Mouse (Mus musculus) forebrain, embryonic 15.5 days (tissue): Measurements from ENCODE around the gene Kndc1. TPM values are rescaled to one million over a fixed set of nuclear protein-coding genes. Genes with fewer than 3 reads are reported as not detected.

Experiments
- ATAC-seq: fragments of 200-750 bp; cut with Nextera tagmentation; replicated peaks from 2 replicates; pipeline ENCODE4 v1.8.0; 2017; ENCODE audit warnings: mild to moderate bottlenecking, moderate TSS enrichment, moderate library complexity
- H3K27ac ChIP-seq: fragments of 300-500 bp; sonication (generic); replicated peaks from 2 replicates; pipeline ENCODE4 v1.5.1; 2015; ENCODE audit warnings: mild to moderate bottlenecking, inconsistent platforms
- H3K27me3 ChIP-seq: fragments of 300-500 bp; sonication (generic); 2 replicates; pipeline ENCODE4 v1.6.1; 2015; ENCODE audit warnings: inconsistent platforms
- H3K36me3 ChIP-seq: fragments of 300-500 bp; sonication (generic); 2 replicates; pipeline ENCODE4 v1.6.1; 2015; ENCODE audit warnings: mild to moderate bottlenecking, inconsistent platforms
- H3K4me1 ChIP-seq: fragments of 300-500 bp; sonication (generic); 2 replicates; pipeline ENCODE4 v1.6.1; 2015; ENCODE audit warnings: inconsistent platforms
- H3K4me2 ChIP-seq: fragments of 300-500 bp; sonication (generic); replicated peaks from 2 replicates; pipeline ENCODE4 v1.6.1; 2015; ENCODE audit warnings: mild to moderate bottlenecking, inconsistent platforms
- H3K4me3 ChIP-seq: fragments of 300-500 bp; sonication (generic); 2 replicates; pipeline ENCODE4 v1.5.1; 2015; ENCODE audit warnings: mild to moderate bottlenecking, inconsistent platforms
- H3K9ac ChIP-seq: fragments of 300-500 bp; sonication (generic); replicated peaks from 2 replicates; pipeline ENCODE4 v1.6.1; 2015; ENCODE audit warnings: mild to moderate bottlenecking, inconsistent platforms
- H3K9me3 ChIP-seq: fragments of 300-500 bp; sonication (generic); 2 replicates; pipeline ENCODE4 v1.6.1; 2016; ENCODE audit warnings: inconsistent platforms
- WGBS: fragments of 180-500 bp; shearing (Covaris S2); methylation state at CpG from one replicate; pipeline ENCODE4 v1.1.7; 2015; ENCODE audit warnings: mixed read lengths; 5-methylcytosine and 5-hydroxymethylcytosine counted together
- polyA plus RNA-seq: library from polyadenylated mRNA; unstranded; fragments of >200 nt; fragmentation: Nextera tagmentation; extraction: Ambion mirVana; gene quantifications from 2 replicates; pipeline ENCODE4 v1.2.1, GENCODE M21; 2015

Gene Kndc1
- polyA plus RNA-seq, 1 experiment from 2014 or later: 5.1 TPM

GRCm38 (mm10) chr7:139878122-139878521 is 16.4 kb upstream of the Kndc1 start:
- Histone ChIP-seq H3K4me3 (no peak overlapping the region), H3K4me2 (no peak overlapping the region), H3K36me3 (no peaks in the 10 kb centered on the region), H3K4me1 (no peaks in the 10 kb centered on the region), H3K9me3 (no peaks in the 10 kb centered on the region), H3K9ac (no peak overlapping the region), H3K27me3 (no peaks in the 10 kb centered on the region), H3K27ac (no peak overlapping the region)
- ATAC-seq: no peak
- 75% methylated on average over 5 of the region's 5 CpGs for WGBS

GRCm38 (mm10) chr7:139878621-139879020 is 15.9 kb upstream of the Kndc1 start:
- no peaks in the 10 kb centered on the region for H3K4me1 ChIP-seq
- H3K36me3 ChIP-seq: no peaks in the 10 kb centered on the region
- H3K27me3 ChIP-seq: no peaks in the 10 kb centered on the region
- whole genome bisulfite sequencing: 72% methylated on average over 6 of the region's 6 CpGs
- H3K4me3 ChIP-seq: no peak overlapping the region
- no peaks in the 10 kb centered on the region for H3K9me3 ChIP-seq
- no peak overlapping the region for H3K27ac ChIP-seq
- H3K9ac ChIP-seq: no peak overlapping the region
- no peak for ATAC-seq
- no peak overlapping the region for H3K4me2 ChIP-seq

- Histone ChIP-seq H3K4me1 (no peaks in the 10 kb centered on the region), H3K4me2 (no peak overlapping the region), H3K9ac (no peak overlapping the region), H3K27ac (no peak overlapping the region), H3K27me3 (no peaks in the 10 kb centered on the region), H3K36me3 (no peaks in the 10 kb centered on the region), H3K4me3 (no peak overlapping the region), H3K9me3 (no peaks in the 10 kb centered on the region)
- no peak for ATAC-seq
- 84% methylated on average over 4 of the region's 4 CpGs for WGBS
Observed at GRCm38 (mm10) chr7:139883545-139883944, 11.0 kb upstream of the Kndc1 start.

GRCm38 (mm10) chr7:139891779-139892178 is 2.7 kb upstream of the Kndc1 start:
- Histone ChIP-seq H3K4me2 (no peak overlapping the region), H3K9me3 (no peaks in the 10 kb centered on the region), H3K27me3 (peaks cover 25% of the 10 kb centered on the region), H3K4me3 (no peak overlapping the region), H3K9ac (no peak overlapping the region), H3K36me3 (no peaks in the 10 kb centered on the region), H3K27ac (no peak overlapping the region), H3K4me1 (peaks cover 14% of the 10 kb centered on the region)
- 58% methylated on average over 5 of the region's 5 CpGs for WGBS
- no peak for ATAC-seq

- no peaks in the 10 kb centered on the region for H3K36me3 ChIP-seq
- H3K4me2 ChIP-seq: no peak overlapping the region
- H3K27me3 ChIP-seq: peaks cover 25% of the 10 kb centered on the region
- H3K4me1 ChIP-seq: peaks cover 27% of the 10 kb centered on the region
- H3K27ac ChIP-seq: no peak overlapping the region
- no peaks in the 10 kb centered on the region for H3K9me3 ChIP-seq
- 82% methylated on average over 7 of the region's 7 CpGs for WGBS
- no peak for ATAC-seq
- no peak overlapping the region for H3K4me3 ChIP-seq
- no peak overlapping the region for H3K9ac ChIP-seq
Observed at GRCm38 (mm10) chr7:139896271-139896670, 1.8 kb downstream of the Kndc1 start.

- Histone ChIP-seq H3K4me2 (no peak overlapping the region), H3K4me3 (no peak overlapping the region), H3K9ac (no peak overlapping the region), H3K4me1 (peaks cover 27% of the 10 kb centered on the region), H3K9me3 (no peaks in the 10 kb centered on the region), H3K27me3 (peaks cover 25% of the 10 kb centered on the region), H3K27ac (no peak overlapping the region), H3K36me3 (no peaks in the 10 kb centered on the region)
- no peak for ATAC-seq
- 80% methylated on average over 7 of the region's 7 CpGs for WGBS
Observed at GRCm38 (mm10) chr7:139896796-139897195, 2.3 kb downstream of the Kndc1 start.

GRCm38 (mm10) chr7:139898606-139899005 is 4.1 kb downstream of the Kndc1 start:
- Histone ChIP-seq H3K4me1 (peaks cover 27% of the 10 kb centered on the region), H3K36me3 (no peaks in the 10 kb centered on the region), H3K4me2 (no peak overlapping the region), H3K4me3 (no peak overlapping the region), H3K9me3 (no peaks in the 10 kb centered on the region), H3K9ac (no peak overlapping the region), H3K27ac (no peak overlapping the region), H3K27me3 (peaks cover 18% of the 10 kb centered on the region)
- no peak for ATAC-seq
- WGBS: 68% methylated on average over 2 of the region's 2 CpGs

- peaks cover 24% of the 10 kb centered on the region for H3K4me1 ChIP-seq
- H3K9me3 ChIP-seq: no peaks in the 10 kb centered on the region
- no peaks in the 10 kb centered on the region for H3K36me3 ChIP-seq
- H3K27me3 ChIP-seq: peaks cover 10% of the 10 kb centered on the region
- no peak overlapping the region for H3K4me2 ChIP-seq
- H3K27ac ChIP-seq: no peak overlapping the region
- no peak for ATAC-seq
- no peak overlapping the region for H3K9ac ChIP-seq
- WGBS: 80% methylated on average over 7 of the region's 7 CpGs
- H3K4me3 ChIP-seq: no peak overlapping the region
Observed at GRCm38 (mm10) chr7:139899505-139899904, 5.0 kb downstream of the Kndc1 start.

GRCm38 (mm10) chr7:139900456-139900855 is 6.0 kb downstream of the Kndc1 start:
- no peak overlapping the region for H3K9ac ChIP-seq
- H3K27me3 ChIP-seq: peaks cover 7% of the 10 kb centered on the region; the same call in 1 of the 2 replicates
- no peak for ATAC-seq
- H3K36me3 ChIP-seq: no peaks in the 10 kb centered on the region
- no peak overlapping the region for H3K27ac ChIP-seq
- H3K4me2 ChIP-seq: no peak overlapping the region
- no peak overlapping the region for H3K4me3 ChIP-seq
- 95% methylated on average over 7 of the region's 7 CpGs for WGBS
- H3K9me3 ChIP-seq: no peaks in the 10 kb centered on the region
- peaks cover 15% of the 10 kb centered on the region; the same call in 1 of the 2 replicates for H3K4me1 ChIP-seq

- Histone ChIP-seq H3K36me3 (no peaks in the 10 kb centered on the region), H3K27ac (no peak overlapping the region), H3K4me2 (no peak overlapping the region), H3K27me3 (peaks cover 4% of the 10 kb centered on the region; the same call in 1 of the 2 replicates), H3K9ac (no peak overlapping the region), H3K4me3 (no peak overlapping the region), H3K9me3 (no peaks in the 10 kb centered on the region), H3K4me1 (peaks cover 13% of the 10 kb centered on the region; the same call in 1 of the 2 replicates)
- 89% methylated on average over 6 of the region's 6 CpGs for WGBS
- ATAC-seq: no peak
Observed at GRCm38 (mm10) chr7:139900896-139901295, 6.4 kb downstream of the Kndc1 start.

- ATAC-seq: no peak
- Histone ChIP-seq H3K4me1 (peaks cover 13% of the 10 kb centered on the region; the same call in 1 of the 2 replicates), H3K4me2 (no peak overlapping the region), H3K9me3 (no peaks in the 10 kb centered on the region), H3K4me3 (no peak overlapping the region), H3K27ac (no peak overlapping the region), H3K27me3 (no peaks in the 10 kb centered on the region), H3K36me3 (no peaks in the 10 kb centered on the region), H3K9ac (no peak overlapping the region)
- WGBS: 36% methylated on average over 1 of the region's 1 CpGs
Observed at GRCm38 (mm10) chr7:139901981-139902380, 7.5 kb downstream of the Kndc1 start.

GRCm38 (mm10) chr7:139905261-139905660 is 10.8 kb downstream of the Kndc1 start:
- 31% methylated on average over 6 of the region's 6 CpGs for WGBS
- H3K4me2 ChIP-seq: no peak overlapping the region

GRCm38 (mm10) chr7:139905661-139906060 is 11.2 kb downstream of the Kndc1 start:
- no peak overlapping the region for H3K4me2 ChIP-seq

More at GRCm38 (mm10) chr7:139905261-139905660, 10.8 kb downstream of the Kndc1 start:
- Histone ChIP-seq H3K27me3 (no peaks in the 10 kb centered on the region), H3K4me3 (no peak overlapping the region), H3K9me3 (no peaks in the 10 kb centered on the region), H3K36me3 (no peaks in the 10 kb centered on the region), H3K9ac (no peak overlapping the region), H3K4me1 (peaks cover 24% of the 10 kb centered on the region), H3K27ac (no peak overlapping the region)
- ATAC-seq: no peak

More at GRCm38 (mm10) chr7:139905661-139906060, 11.2 kb downstream of the Kndc1 start:
- H3K9me3 ChIP-seq: no peaks in the 10 kb centered on the region
- H3K4me1 ChIP-seq: peaks cover 25% of the 10 kb centered on the region
- H3K9ac ChIP-seq: no peak overlapping the region
- 10% methylated on average over 6 of the region's 6 CpGs for WGBS
- no peaks in the 10 kb centered on the region for H3K36me3 ChIP-seq
- no peaks in the 10 kb centered on the region for H3K27me3 ChIP-seq
- ATAC-seq: no peak
- H3K27ac ChIP-seq: no peak overlapping the region
- H3K4me3 ChIP-seq: no peak overlapping the region
